Mouse (Mus musculus) embryonic facial prominence, embryonic 11.5 days (tissue): ENCODE data around the gene Cox19. TPM values are rescaled to one million over a fixed set of nuclear protein-coding genes. Genes with fewer than 3 reads are reported as not detected.

Experiments used
- ATAC-seq: fragments of 200-750 bp; cut with Nextera tagmentation; replicated peaks from 2 replicates; pipeline ENCODE4 v1.8.0; 2017; ENCODE audit warnings: low read depth; ENCODE audit not compliant: insufficient number of reproducible peaks, low FRiP score, low TSS enrichment
- DNase-seq: peaks from one replicate; pipeline ENCODE4 v3.0.0-alpha.2; 2015; ENCODE audit warnings: low spot score
- H3K27ac ChIP-seq: fragments of 300-500 bp; sonication (generic); replicated peaks from 2 replicates; pipeline ENCODE4 v1.5.1; 2014; ENCODE audit warnings: mild to moderate bottlenecking, low read depth, low read length, control low read depth
- H3K27me3 ChIP-seq: fragments of 300-500 bp; sonication (generic); 2 replicates; pipeline ENCODE4 v1.6.1; 2014; ENCODE audit warnings: mild to moderate bottlenecking, low read length, moderate library complexity, mixed read lengths; ENCODE audit not compliant: control insufficient read depth, insufficient read depth
- H3K36me3 ChIP-seq: fragments of 300-500 bp; sonication (generic); replicated peaks from 2 replicates; pipeline ENCODE4 v1.6.1; 2014; ENCODE audit warnings: low read depth, mild to moderate bottlenecking, low read length, moderate library complexity, mixed read lengths; ENCODE audit not compliant: control insufficient read depth, insufficient read depth
- H3K4me1 ChIP-seq: fragments of 300-500 bp; sonication (generic); 2 replicates; pipeline ENCODE4 v1.6.1; 2014; ENCODE audit warnings: low read length, mixed read lengths; ENCODE audit not compliant: control insufficient read depth, insufficient read depth
- H3K4me2 ChIP-seq: fragments of 300-500 bp; sonication (generic); 2 replicates; pipeline ENCODE4 v1.6.1; 2014; ENCODE audit warnings: low read depth, mild to moderate bottlenecking, control low read depth, low read length, moderate library complexity
- H3K4me3 ChIP-seq: fragments of 300-500 bp; sonication (generic); 2 replicates; pipeline ENCODE4 v1.5.1; 2014; ENCODE audit warnings: low read depth, low read length, control low read depth
- H3K9ac ChIP-seq: fragments of 300-500 bp; sonication (generic); replicated peaks from 2 replicates; pipeline ENCODE4 v1.6.1; 2014; ENCODE audit warnings: mild to moderate bottlenecking, control low read depth, low read length
- H3K9me3 ChIP-seq: fragments of 300-500 bp; sonication (generic); replicated peaks from 2 replicates; pipeline ENCODE4 v1.6.1; 2016; ENCODE audit warnings: mild to moderate bottlenecking, low read length, inconsistent platforms, mixed read lengths; ENCODE audit not compliant: control insufficient read depth
- WGBS: fragments of 180-500 bp; shearing (Covaris S2); extraction: QIAGEN DNeasy Blood & Tissue Kit; methylation state at CpG from one replicate; pipeline ENCODE4 v1.1.7; 2014; 5-methylcytosine and 5-hydroxymethylcytosine counted together
- polyA plus RNA-seq: library from polyadenylated mRNA; unstranded; fragments of >200 nt; fragmentation: Nextera tagmentation; extraction: Ambion mirVana; gene quantifications from 2 replicates; pipeline ENCODE4 v1.2.1, GENCODE M21; 2014

Gene Cox19
- polyA plus RNA-seq, 1 experiment from 2014 or later: 116 TPM

- 0 out of 2 replicates have a peak, but pooled peaks cover 2% of the 10 kb centered on the region for H3K4me1 ChIP-seq
- 65% methylated on average over 6 of the region's 6 CpGs for WGBS
Observed at GRCm38 (mm10) chr5:139352317-139352716, 1.1 kb upstream of the Cox19 start, which contains the start of gene Cyp2w1. Cyp2w1 (plus strand) TSS chr5:139352617.

GRCm38 (mm10) chr5:139351628-139352027 lies 410 bp upstream of the Cox19 start:
- Histone ChIP-seq H3K9me3 (no peaks in the 10 kb centered on the region), H3K4me1 (0 out of 2 replicates have a peak, but pooled peaks cover 2% of the 10 kb centered on the region), H3K9ac (peak overlapping the region; percentile 18; the same call in 1 of the 2 replicates), H3K27ac (0 out of 2 replicates have a peak overlapping the region, but pooled peaks have one; percentile 6), H3K4me2 (no peak overlapping the region), H3K4me3 (no peak overlapping the region), H3K27me3 (no peaks in the 10 kb centered on the region), H3K36me3 (no peaks in the 10 kb centered on the region)
- no peak for ATAC-seq
- 25% methylated on average over 8 of the region's 8 CpGs for WGBS
- no peak for DNase-seq

More at GRCm38 (mm10) chr5:139352317-139352716, 1.1 kb upstream of the Cox19 start, which contains the start of gene Cyp2w1:
- no peaks in the 10 kb centered on the region for H3K9me3 ChIP-seq
- ATAC-seq (no peak), DNase-seq (no peak)
- H3K4me3 ChIP-seq: no peak within 1 kb of the TSS
- H3K4me2 ChIP-seq: no peak within 1 kb of the TSS
- H3K9ac ChIP-seq: peak within 1 kb of the TSS; percentile 18; the same call in 1 of the 2 replicates
- H3K27ac ChIP-seq: 0 out of 2 replicates have a peak within 1 kb of the TSS, but pooled peaks have one; percentile 6
- no peaks in the 10 kb centered on the region for H3K36me3 ChIP-seq
- H3K27me3 ChIP-seq: no peaks in the 10 kb centered on the region

- H3K27ac ChIP-seq: no peak overlapping the region
- no peaks in the 10 kb centered on the region for H3K9me3 ChIP-seq
- ATAC-seq (no peak), DNase-seq (no peak)
- H3K4me3 ChIP-seq: no peak overlapping the region
- H3K4me1 ChIP-seq: 0 out of 2 replicates have a peak, but pooled peaks cover 2% of the 10 kb centered on the region
- no peaks in the 10 kb centered on the region for H3K36me3 ChIP-seq
- no peak overlapping the region for H3K4me2 ChIP-seq
- no peak overlapping the region for H3K9ac ChIP-seq
- H3K27me3 ChIP-seq: no peaks in the 10 kb centered on the region
- 77% methylated on average over 6 of the region's 6 CpGs for WGBS
Observed at GRCm38 (mm10) chr5:139349713-139350112, 1.5 kb downstream of the Cox19 start.

- 0 out of 2 replicates have a peak, but pooled peaks cover 2% of the 10 kb centered on the region for H3K4me1 ChIP-seq
- ATAC-seq (no peak), DNase-seq (no peak)
- no peak overlapping the region for H3K9ac ChIP-seq
- H3K27me3 ChIP-seq: no peaks in the 10 kb centered on the region
- H3K4me2 ChIP-seq: no peak overlapping the region
- H3K4me3 ChIP-seq: no peak overlapping the region
- 60% methylated on average over 1 of the region's 1 CpGs for WGBS
- H3K36me3 ChIP-seq: no peaks in the 10 kb centered on the region
- no peak overlapping the region for H3K27ac ChIP-seq
- H3K9me3 ChIP-seq: no peaks in the 10 kb centered on the region
Observed at GRCm38 (mm10) chr5:139347225-139347624, 4.0 kb downstream of the Cox19 start.

- peak; percentile 14; the same call in 1 of the 2 replicates for ATAC-seq
- Histone ChIP-seq H3K27me3 (no peaks in the 10 kb centered on the region), H3K27ac (no peak overlapping the region), H3K4me2 (peak overlapping the region; percentile 34), H3K4me1 (no peaks in the 10 kb centered on the region), H3K9ac (no peak overlapping the region; the same call in 1 of the 2 replicates), H3K36me3 (peaks cover 4% of the 10 kb centered on the region), H3K9me3 (no peaks in the 10 kb centered on the region), H3K4me3 (peak overlapping the region; percentile 86)
- no peak for DNase-seq
- WGBS: 11% methylated on average over 5 of the region's 5 CpGs
Observed at GRCm38 (mm10) chr5:139345364-139345714, 5.9 kb downstream of the Cox19 start.

GRCm38 (mm10) chr5:139344687-139345363 lies 6.4 kb downstream of the Cox19 start:
- Histone ChIP-seq H3K9ac (peak overlapping the region; percentile 92), H3K9me3 (no peaks in the 10 kb centered on the region), H3K27ac (peak overlapping the region; percentile 62), H3K4me2 (peak overlapping the region; percentile 75), H3K27me3 (no peaks in the 10 kb centered on the region), H3K4me3 (peak overlapping the region; percentile 86), H3K36me3 (peaks cover 4% of the 10 kb centered on the region), H3K4me1 (no peaks in the 10 kb centered on the region)
- DNase-seq (peak; percentile 96), ATAC-seq (peak; percentile 76)
- 0% methylated on average over 33 of the region's 33 CpGs for whole genome bisulfite sequencing

- 8% methylated on average over 12 of the region's 12 CpGs for WGBS
- Histone ChIP-seq H3K27ac (peak overlapping the region; percentile 62; the same call in 1 of the 2 replicates), H3K9ac (peak overlapping the region; percentile 92), H3K4me2 (peak overlapping the region; percentile 75), H3K4me1 (no peaks in the 10 kb centered on the region), H3K36me3 (peaks cover 4% of the 10 kb centered on the region), H3K9me3 (no peaks in the 10 kb centered on the region), H3K27me3 (no peaks in the 10 kb centered on the region), H3K4me3 (peak overlapping the region; percentile 86)
- ATAC-seq (peak; percentile 63), DNase-seq (peak; percentile 90)
Observed at GRCm38 (mm10) chr5:139344021-139344686, 7.1 kb downstream of the Cox19 start.

- H3K4me1 ChIP-seq: no peaks in the 10 kb centered on the region
- no peaks in the 10 kb centered on the region for H3K27me3 ChIP-seq
- no peak for DNase-seq
- peaks cover 9% of the 10 kb centered on the region for H3K36me3 ChIP-seq
- H3K27ac ChIP-seq: no peak overlapping the region
- H3K4me2 ChIP-seq: no peak overlapping the region
- no peak overlapping the region for H3K4me3 ChIP-seq
- 80% methylated on average over 11 of the region's 11 CpGs for WGBS
- no peak overlapping the region for H3K9ac ChIP-seq
- no peak for ATAC-seq
- no peaks in the 10 kb centered on the region for H3K9me3 ChIP-seq
Observed at GRCm38 (mm10) chr5:139338891-139339290, 12.3 kb downstream of the Cox19 start.
